Mouse (Mus musculus) ovary, adult 18-20 months (tissue): ENCODE data around the gene Tap1.

Experiments
- DNase-seq: peaks from one replicate; pipeline ENCODE4 v3.0.0; 2022; ENCODE audit warnings: low spot score, mixed read lengths

The Tap1 gene

GRCm38 (mm10) chr17:34179913-34180859, 7.2 kb upstream of the Tap1 start:
- no peak for DNase-seq

- DNase-seq = no peak
Observed at GRCm38 (mm10) chr17:34183564-34184219, 3.7 kb upstream of the Tap1 start.

- no peak for DNase-seq
Observed at GRCm38 (mm10) chr17:34185526-34185925, 1.8 kb upstream of the Tap1 start.

- no peak for DNase-seq
Observed at GRCm38 (mm10) chr17:34186885-34187260, 480 bp upstream of the Tap1 start.

- DNase-seq = no peak
Observed at GRCm38 (mm10) chr17:34188010-34188409, 657 bp downstream of the Tap1 start.

GRCm38 (mm10) chr17:34188986-34189385, 1.6 kb downstream of the Tap1 start:
- no peak for DNase-seq

GRCm38 (mm10) chr17:34192852-34193251, 5.5 kb downstream of the Tap1 start:
- DNase-seq = no peak

- DNase-seq = no peak
Observed at GRCm38 (mm10) chr17:34193468-34193867, 6.1 kb downstream of the Tap1 start.

GRCm38 (mm10) chr17:34194723-34195122, 7.4 kb downstream of the Tap1 start:
- no peak for DNase-seq

- no peak for DNase-seq
Observed at GRCm38 (mm10) chr17:34196491-34196890, 9.1 kb downstream of the Tap1 start.

GRCm38 (mm10) chr17:34196941-34197894, 9.9 kb downstream of the Tap1 start, which contains the start of gene Psmb8:
Gene Psmb8, plus strand, starts transcription at chr17:34197721.
- DNase-seq = peak; percentile 83

GRCm38 (mm10) chr17:34197904-34198520, 10.7 kb downstream of the Tap1 start:
- no peak for DNase-seq

- DNase-seq = no peak
Observed at GRCm38 (mm10) chr17:34198521-34198912, 11.2 kb downstream of the Tap1 start.

GRCm38 (mm10) chr17:34199050-34199619, 11.8 kb downstream of the Tap1 start:
- no peak for DNase-seq

- no peak for DNase-seq
Observed at GRCm38 (mm10) chr17:34200047-34200446, 12.7 kb downstream of the Tap1 start.

GRCm38 (mm10) chr17:34200772-34201505, 13.6 kb downstream of the Tap1 start:
- DNase-seq = no peak

GRCm38 (mm10) chr17:34201506-34202055, 14.2 kb downstream of the Tap1 start:
- no peak for DNase-seq

GRCm38 (mm10) chr17:34202760-34203442, 15.5 kb downstream of the Tap1 start:
- DNase-seq = no peak

- DNase-seq = no peak
Observed at GRCm38 (mm10) chr17:34203444-34203843, 16.1 kb downstream of the Tap1 start, which contains the start of gene Tap2. Gene Tap2, plus strand, starts transcription at chr17:34203527.
